Mouse (Mus musculus): ENCODE data around the gene Prkca. TPM values are rescaled to one million over a fixed set of nuclear protein-coding genes. Genes with fewer than 3 reads are reported as not detected.

Prkca gene
- polyA plus RNA-seq, 1 experiment: 2.8 TPM

DNA sequence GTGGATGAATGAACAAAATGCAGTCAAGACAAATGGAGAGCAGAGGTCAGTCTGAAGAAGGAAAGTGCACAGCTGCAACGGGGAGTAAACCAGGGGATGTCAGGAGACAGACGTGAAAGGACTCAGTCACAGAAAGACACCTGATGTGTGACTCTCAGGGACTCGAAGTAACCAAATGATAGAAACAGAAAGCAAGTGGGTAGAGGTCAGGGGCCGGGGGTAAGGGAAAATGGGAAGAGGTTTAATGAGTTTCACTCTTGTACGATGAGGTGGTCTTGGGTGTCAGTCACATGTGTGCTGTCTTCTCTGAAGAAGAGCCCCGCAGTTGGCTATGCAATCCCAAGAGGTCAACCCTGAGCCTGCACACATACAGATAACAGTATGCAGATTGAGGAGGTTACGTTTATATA, 82.0 kb downstream of the Prkca start:
- peaks cover 1% of the 10 kb centered on the region for H3K4me1 ChIP-seq (ENCODE audit: control insufficient read depth, insufficient read depth, low read length)
- H3K9me3 ChIP-seq (replicated peaks; ENCODE audit: control insufficient read depth, insufficient read depth, low read length, poor library complexity, severe bottlenecking): no peaks in the 10 kb centered on the region
- H3K4me3 ChIP-seq (ENCODE audit: low read depth, low read length): no peak overlapping the region
- TF ChIP-seq CTCF (IDR thresholded peaks at IDR 0.05; ENCODE audit: low read depth, low read length) (no peak), POLR2A (IDR thresholded peaks at IDR 0.05; ENCODE audit: insufficient read depth, low read length) (no peak), EP300 (IDR thresholded peaks at IDR 0.05; ENCODE audit: insufficient read depth, low read depth, low read length) (no peak)
- no peaks in the 10 kb centered on the region for H3K36me3 ChIP-seq (ENCODE audit: control insufficient read depth, insufficient read depth, low read length, poor library complexity, severe bottlenecking)
- H3K9ac ChIP-seq (ENCODE audit: low read depth, poor library complexity, severe bottlenecking): no peak overlapping the region
- H3K27ac ChIP-seq (ENCODE audit: insufficient read depth, low read length): no peak overlapping the region
- H3K27me3 ChIP-seq (ENCODE audit: control insufficient read depth, insufficient read depth, low read length, poor library complexity, severe bottlenecking): no peaks in the 10 kb centered on the region

DNA sequence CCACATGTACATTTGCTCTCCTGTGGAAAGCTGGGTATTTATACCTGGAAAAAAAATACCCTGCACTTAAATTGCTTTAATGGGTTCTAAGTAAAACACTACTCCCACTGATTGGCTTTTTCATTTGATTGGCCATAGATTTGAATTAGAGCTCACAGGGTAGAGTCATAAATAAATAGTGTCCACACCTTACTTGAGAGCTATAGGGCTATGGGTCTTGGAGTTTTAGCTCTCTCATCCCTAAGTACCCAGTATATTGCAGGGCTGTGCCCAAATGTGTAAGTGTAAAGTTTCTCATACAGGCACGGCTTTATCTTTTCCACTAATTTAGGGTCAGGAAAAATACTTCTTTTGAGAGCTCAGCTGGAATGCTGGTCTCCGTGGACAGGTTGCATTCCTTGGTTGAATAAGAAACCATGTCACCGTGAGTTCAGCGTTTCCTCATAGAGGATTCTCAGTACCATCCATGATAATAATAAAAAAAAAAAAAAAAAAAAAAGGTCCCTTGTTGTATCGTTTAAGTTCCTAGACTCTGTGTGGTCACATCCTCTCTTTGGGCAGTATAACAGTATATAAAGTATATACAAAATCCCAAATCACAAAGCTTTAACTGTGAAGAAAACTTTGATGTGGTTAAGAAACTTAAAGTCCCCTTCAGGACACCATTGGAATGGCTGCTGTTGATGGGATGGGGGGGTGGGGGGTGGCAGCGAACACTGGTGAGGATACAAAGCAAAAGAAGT, 82.8 kb downstream of the Prkca start:
- H3K27ac ChIP-seq (ENCODE audit: insufficient read depth, low read length): no peak overlapping the region
- no peak for TF ChIP-seq POLR2A (IDR thresholded peaks at IDR 0.05; ENCODE audit: insufficient read depth, low read length)
- TF ChIP-seq CTCF (IDR thresholded peaks at IDR 0.05; ENCODE audit: low read depth, low read length): no peak
- no peak for TF ChIP-seq EP300 (IDR thresholded peaks at IDR 0.05; ENCODE audit: insufficient read depth, low read depth, low read length)
- no peaks in the 10 kb centered on the region for H3K36me3 ChIP-seq (ENCODE audit: control insufficient read depth, insufficient read depth, low read length, poor library complexity, severe bottlenecking)
- H3K27me3 ChIP-seq (ENCODE audit: control insufficient read depth, insufficient read depth, low read length, poor library complexity, severe bottlenecking): no peaks in the 10 kb centered on the region
- H3K4me1 ChIP-seq (ENCODE audit: control insufficient read depth, insufficient read depth, low read length): peaks cover 1% of the 10 kb centered on the region
- H3K9ac ChIP-seq (ENCODE audit: low read depth, poor library complexity, severe bottlenecking): no peak overlapping the region
- no peaks in the 10 kb centered on the region for H3K9me3 ChIP-seq (replicated peaks; ENCODE audit: control insufficient read depth, insufficient read depth, low read length, poor library complexity, severe bottlenecking)
- no peak overlapping the region for H3K4me3 ChIP-seq (ENCODE audit: low read depth, low read length)

DNA sequence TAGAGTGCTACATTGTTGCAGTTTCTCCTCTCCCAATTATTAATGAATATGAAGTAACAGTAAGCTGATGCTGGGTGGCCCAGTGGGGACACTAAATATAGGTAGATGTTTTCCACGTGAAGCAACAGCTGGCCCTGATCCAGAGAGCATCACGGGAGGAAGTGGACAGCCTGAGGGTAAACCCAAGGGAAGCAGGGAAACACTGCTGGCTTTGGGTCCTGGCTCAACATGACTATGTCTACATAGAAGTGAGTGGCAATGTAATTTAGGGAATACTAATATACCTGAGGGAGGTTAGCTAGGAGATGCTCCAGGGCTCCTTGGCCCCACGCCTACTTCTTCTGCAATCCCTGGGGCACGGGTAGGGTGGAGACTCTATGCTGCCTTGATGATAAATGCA, 84.3 kb downstream of the Prkca start:
- no peak overlapping the region for H3K27ac ChIP-seq (ENCODE audit: insufficient read depth, low read length)
- no peak overlapping the region for H3K4me3 ChIP-seq (ENCODE audit: low read depth, low read length)
- no peak overlapping the region for H3K9ac ChIP-seq (ENCODE audit: low read depth, poor library complexity, severe bottlenecking)
- no peaks in the 10 kb centered on the region for H3K27me3 ChIP-seq (ENCODE audit: control insufficient read depth, insufficient read depth, low read length, poor library complexity, severe bottlenecking)
- no peaks in the 10 kb centered on the region for H3K36me3 ChIP-seq (ENCODE audit: control insufficient read depth, insufficient read depth, low read length, poor library complexity, severe bottlenecking)
- TF ChIP-seq POLR2A (IDR thresholded peaks at IDR 0.05; ENCODE audit: insufficient read depth, low read length) (no peak), CTCF (IDR thresholded peaks at IDR 0.05; ENCODE audit: low read depth, low read length) (no peak), EP300 (IDR thresholded peaks at IDR 0.05; ENCODE audit: insufficient read depth, low read depth, low read length) (no peak)
- peaks cover 1% of the 10 kb centered on the region for H3K4me1 ChIP-seq (ENCODE audit: control insufficient read depth, insufficient read depth, low read length)
- H3K9me3 ChIP-seq (replicated peaks; ENCODE audit: control insufficient read depth, insufficient read depth, low read length, poor library complexity, severe bottlenecking): no peaks in the 10 kb centered on the region

DNA sequence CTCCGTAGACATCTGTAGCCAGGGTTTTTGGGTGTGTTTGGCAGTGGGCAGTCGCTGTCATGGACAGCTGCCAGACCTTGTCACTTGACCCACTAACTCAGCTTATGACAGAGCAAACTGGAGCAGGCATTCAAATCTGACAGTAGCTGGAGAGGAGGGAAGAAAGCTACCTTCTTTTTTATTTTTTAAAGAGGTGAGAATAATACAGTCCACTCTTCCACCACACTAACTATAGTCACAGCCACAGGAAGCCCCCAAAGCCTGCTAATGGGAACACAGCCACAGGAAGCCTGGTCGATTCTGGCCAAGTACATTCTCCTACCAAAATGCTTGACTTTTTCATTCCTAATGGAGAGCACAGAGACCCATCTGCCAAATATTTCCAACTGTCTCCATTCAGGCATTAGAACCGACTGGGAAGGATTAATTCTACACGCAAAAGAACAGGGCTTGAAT, 84.9 kb downstream of the Prkca start:
- Histone ChIP-seq H3K4me3 (ENCODE audit: low read depth, low read length) (no peak overlapping the region), H3K4me1 (ENCODE audit: control insufficient read depth, insufficient read depth, low read length) (peaks cover 1% of the 10 kb centered on the region), H3K9me3 (replicated peaks; ENCODE audit: control insufficient read depth, insufficient read depth, low read length, poor library complexity, severe bottlenecking) (no peaks in the 10 kb centered on the region), H3K9ac (ENCODE audit: low read depth, poor library complexity, severe bottlenecking) (no peak overlapping the region), H3K27me3 (ENCODE audit: control insufficient read depth, insufficient read depth, low read length, poor library complexity, severe bottlenecking) (no peaks in the 10 kb centered on the region), H3K36me3 (ENCODE audit: control insufficient read depth, insufficient read depth, low read length, poor library complexity, severe bottlenecking) (no peaks in the 10 kb centered on the region), H3K27ac (ENCODE audit: insufficient read depth, low read length) (no peak overlapping the region)
- no peak for TF ChIP-seq POLR2A (IDR thresholded peaks at IDR 0.05; ENCODE audit: insufficient read depth, low read length)
- no peak for TF ChIP-seq CTCF (IDR thresholded peaks at IDR 0.05; ENCODE audit: low read depth, low read length)
- no peak for TF ChIP-seq EP300 (IDR thresholded peaks at IDR 0.05; ENCODE audit: insufficient read depth, low read depth, low read length)

DNA sequence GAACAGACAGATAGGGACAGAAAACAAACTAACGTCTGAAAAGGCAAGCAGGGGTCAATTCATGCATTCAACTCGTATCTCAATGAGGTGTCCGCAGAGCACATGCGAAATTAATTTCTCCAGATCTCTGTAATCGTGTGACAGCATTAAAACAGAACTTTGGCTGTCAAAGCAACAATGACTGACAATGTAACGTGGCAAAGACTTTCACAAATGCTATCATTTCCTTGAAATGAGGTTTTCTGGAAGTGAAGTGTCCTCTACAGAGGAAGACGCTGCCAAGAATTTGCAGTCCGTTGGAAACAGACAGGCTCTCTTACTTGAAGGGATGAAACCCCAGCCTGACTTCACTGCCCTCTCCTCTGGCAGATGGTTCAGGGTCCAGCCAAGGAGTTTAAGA, 85.8 kb downstream of the Prkca start:
- TF ChIP-seq POLR2A (IDR thresholded peaks at IDR 0.05; ENCODE audit: insufficient read depth, low read length) (no peak), CTCF (IDR thresholded peaks at IDR 0.05; ENCODE audit: low read depth, low read length) (no peak), EP300 (IDR thresholded peaks at IDR 0.05; ENCODE audit: insufficient read depth, low read depth, low read length) (no peak)
- Histone ChIP-seq H3K4me1 (ENCODE audit: control insufficient read depth, insufficient read depth, low read length) (no peaks in the 10 kb centered on the region), H3K9ac (ENCODE audit: low read depth, poor library complexity, severe bottlenecking) (no peak overlapping the region), H3K4me3 (ENCODE audit: low read depth, low read length) (no peak overlapping the region), H3K9me3 (replicated peaks; ENCODE audit: control insufficient read depth, insufficient read depth, low read length, poor library complexity, severe bottlenecking) (no peaks in the 10 kb centered on the region), H3K27me3 (ENCODE audit: control insufficient read depth, insufficient read depth, low read length, poor library complexity, severe bottlenecking) (no peaks in the 10 kb centered on the region), H3K36me3 (ENCODE audit: control insufficient read depth, insufficient read depth, low read length, poor library complexity, severe bottlenecking) (no peaks in the 10 kb centered on the region), H3K27ac (ENCODE audit: insufficient read depth, low read length) (no peak overlapping the region)

DNA sequence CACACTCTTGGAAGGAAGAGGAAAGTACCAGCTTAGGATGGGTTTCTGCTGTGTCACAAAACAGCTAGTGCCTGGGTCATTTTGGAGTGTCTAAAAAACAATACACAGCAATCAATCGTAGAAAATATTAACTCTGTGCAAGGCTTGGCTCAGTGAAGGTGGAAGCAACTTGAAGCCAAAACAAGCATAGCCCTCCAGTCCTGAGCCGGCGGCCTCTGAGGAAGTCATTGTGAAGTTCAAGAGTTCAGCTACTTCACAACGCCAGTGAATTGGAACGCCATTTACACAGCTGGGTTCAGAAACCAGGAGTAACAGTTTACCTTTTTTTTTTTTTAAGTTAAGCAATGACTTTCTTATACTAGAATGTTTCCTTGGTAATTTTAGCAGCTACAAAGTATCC, 89.0 kb downstream of the Prkca start:
- H3K36me3 ChIP-seq (ENCODE audit: control insufficient read depth, insufficient read depth, low read length, poor library complexity, severe bottlenecking): no peaks in the 10 kb centered on the region
- H3K4me1 ChIP-seq (ENCODE audit: control insufficient read depth, insufficient read depth, low read length): no peaks in the 10 kb centered on the region
- H3K4me3 ChIP-seq (ENCODE audit: low read depth, low read length): no peak overlapping the region
- no peak for TF ChIP-seq EP300 (IDR thresholded peaks at IDR 0.05; ENCODE audit: insufficient read depth, low read depth, low read length)
- TF ChIP-seq CTCF (IDR thresholded peaks at IDR 0.05; ENCODE audit: low read depth, low read length): no peak
- no peak for TF ChIP-seq POLR2A (IDR thresholded peaks at IDR 0.05; ENCODE audit: insufficient read depth, low read length)
- no peaks in the 10 kb centered on the region for H3K27me3 ChIP-seq (ENCODE audit: control insufficient read depth, insufficient read depth, low read length, poor library complexity, severe bottlenecking)
- H3K9ac ChIP-seq (ENCODE audit: low read depth, poor library complexity, severe bottlenecking): no peak overlapping the region
- H3K27ac ChIP-seq (ENCODE audit: insufficient read depth, low read length): no peak overlapping the region
- no peaks in the 10 kb centered on the region for H3K9me3 ChIP-seq (replicated peaks; ENCODE audit: control insufficient read depth, insufficient read depth, low read length, poor library complexity, severe bottlenecking)
